8 mouse cellular contexts compared by ENCODE assay signal in genomic region chr8:84846094-84846721, GRCm38 (mm10). TPM values are rescaled to one million over a fixed set of nuclear protein-coding genes. Genes with fewer than 3 reads are reported as not detected.
A peak's percentile ranks its signal among the peaks of the same experiment; 100 is the strongest.
DNase-seq lines count a peak whose midpoint lies in the region; ATAC-seq lines count a peak whose summit lies in the region.

No protein-coding gene starts in this region.

- no peak for DNase-seq in heart, postnatal 4 days
- DNase-seq in embryonic facial prominence, embryonic 11.5 days (ENCODE audit: low spot score), result peak; percentile 50
- DNase-seq in induced T-regulatory cell, adult 2 months (ENCODE audit: low read depth), result peak; percentile 77
- no peak for DNase-seq in MN1 (ENCODE audit: low spot score)
- DNase-seq in testis, postnatal 10 days (ENCODE audit: low spot score), result no peak

- H3K4me1 ChIP-seq in heart, embryonic 12.5 days (replicated peaks), result peaks cover 28% of the 10 kb centered on the region
- H3K4me1 ChIP-seq in embryonic facial prominence, embryonic 11.5 days (ENCODE audit: control insufficient read depth, insufficient read depth, low read length), result peaks cover 4% of the 10 kb centered on the region; the same call in 1 of the 2 replicates
- H3K4me1 ChIP-seq in neural tube, embryonic 12.5 days, result peaks cover 32% of the 10 kb centered on the region

- H3K27me3 ChIP-seq in heart, embryonic 12.5 days (replicated peaks), result no peaks in the 10 kb centered on the region
- H3K27me3 ChIP-seq in embryonic facial prominence, embryonic 11.5 days (ENCODE audit: control insufficient read depth, insufficient read depth, low read length), result no peaks in the 10 kb centered on the region
- no peaks in the 10 kb centered on the region for H3K27me3 ChIP-seq in neural tube, embryonic 12.5 days (replicated peaks)

- peak; percentile 13 for ATAC-seq in heart, embryonic 12.5 days (ENCODE audit: insufficient number of reproducible peaks, low FRiP score)
- peak; percentile 4 for ATAC-seq in CD4-positive, CD25-positive, alpha-beta regulatory T cell, adult 4 months
- no peak; the same call in 1 of the 2 replicates for ATAC-seq in embryonic facial prominence, embryonic 11.5 days (replicated peaks; ENCODE audit: insufficient number of reproducible peaks, low FRiP score, low TSS enrichment, low read depth)
- peak; percentile 55 for ATAC-seq in neural tube, embryonic 12.5 days (ENCODE audit: low FRiP score, low read depth)

- peak overlapping the region; percentile 96 for H3K9ac ChIP-seq in heart, embryonic 12.5 days
- peak overlapping the region; percentile 94 for H3K9ac ChIP-seq in embryonic facial prominence, embryonic 11.5 days (replicated peaks; ENCODE audit: low read length)
- H3K9ac ChIP-seq in neural tube, embryonic 12.5 days, result peak overlapping the region; percentile 85

- peak overlapping the region; percentile 81 for H3K27ac ChIP-seq in heart, embryonic 12.5 days (ENCODE audit: poor library complexity, severe bottlenecking)
- H3K27ac ChIP-seq in embryonic facial prominence, embryonic 11.5 days (replicated peaks; ENCODE audit: low read depth, low read length), result peak overlapping the region; percentile 85
- peak overlapping the region; percentile 68; the same call in 1 of the 2 replicates for H3K27ac ChIP-seq in neural tube, embryonic 12.5 days

- no peaks in the 10 kb centered on the region for H3K9me3 ChIP-seq in heart, embryonic 12.5 days (replicated peaks)
- H3K9me3 ChIP-seq in embryonic facial prominence, embryonic 11.5 days (replicated peaks; ENCODE audit: control insufficient read depth, low read length), result no peaks in the 10 kb centered on the region
- no peaks in the 10 kb centered on the region for H3K9me3 ChIP-seq in neural tube, embryonic 12.5 days

- WGBS in heart, embryonic 12.5 days, result 0% methylated on average over 30 of the region's 30 CpGs
- WGBS in embryonic facial prominence, embryonic 11.5 days, result 0% methylated on average over 30 of the region's 30 CpGs
- WGBS in neural tube, embryonic 12.5 days, result 1% methylated on average over 30 of the region's 30 CpGs

- H3K4me3 ChIP-seq in heart, embryonic 12.5 days, result peak overlapping the region; percentile 91
- peak overlapping the region; percentile 85 for H3K4me3 ChIP-seq in embryonic facial prominence, embryonic 11.5 days (ENCODE audit: low read depth, low read length)
- H3K4me3 ChIP-seq in neural tube, embryonic 12.5 days, result peak overlapping the region; percentile 94

- peaks cover 41% of the 10 kb centered on the region for H3K36me3 ChIP-seq in heart, embryonic 12.5 days
- peaks cover 26% of the 10 kb centered on the region for H3K36me3 ChIP-seq in embryonic facial prominence, embryonic 11.5 days (replicated peaks; ENCODE audit: control insufficient read depth, insufficient read depth, low read depth, low read length)
- peaks cover 38% of the 10 kb centered on the region for H3K36me3 ChIP-seq in neural tube, embryonic 12.5 days

- peak overlapping the region; percentile 72 for H3K4me2 ChIP-seq in heart, embryonic 12.5 days
- peak overlapping the region; percentile 69 for H3K4me2 ChIP-seq in embryonic facial prominence, embryonic 11.5 days (ENCODE audit: low read depth, low read length)
- peak overlapping the region; percentile 86 for H3K4me2 ChIP-seq in neural tube, embryonic 12.5 days (replicated peaks)

RNA-seq across cellular contexts. Expression of gene Calr, which starts 0.5 kb away (rescaled TPM):
- polyA plus RNA-seq in heart, embryonic 12.5 days (2016; fragmentation: Nextera tagmentation; extraction: Ambion mirVana), result 747 and 767 TPM in 2 replicates
- 100 to 1,000 TPM; 320 to 358 TPM for total RNA-seq in heart, postnatal 4 days (2021)
- polyA plus RNA-seq in CD4-positive, CD25-positive, alpha-beta regulatory T cell, adult 4 months (2017; shearing (Covaris generic)), result 100 to 1,000 TPM; 250 to 281 TPM
- 815 and 826 TPM in 2 replicates for polyA plus RNA-seq in embryonic facial prominence, embryonic 11.5 days (2014; fragmentation: Nextera tagmentation; extraction: Ambion mirVana)
- polyA plus RNA-seq in neural tube, embryonic 12.5 days (2016; fragmentation: Nextera tagmentation; extraction: Ambion mirVana), result 753 and 769 TPM in 2 replicates

RNA-seq across cellular contexts. Expression of gene Rad23a, which starts 5.7 kb away (rescaled TPM):
- polyA plus RNA-seq in heart, embryonic 12.5 days (2016; fragmentation: Nextera tagmentation; extraction: Ambion mirVana), result 129 and 131 TPM in 2 replicates
- 10 to 100 TPM; 90.9 to 91.8 TPM for total RNA-seq in heart, postnatal 4 days (2021)
- polyA plus RNA-seq in CD4-positive, CD25-positive, alpha-beta regulatory T cell, adult 4 months (2017; shearing (Covaris generic)), result 100 to 1,000 TPM; 139 to 160 TPM
- 79.6 and 88.2 TPM in 2 replicates for polyA plus RNA-seq in embryonic facial prominence, embryonic 11.5 days (2014; fragmentation: Nextera tagmentation; extraction: Ambion mirVana)
- 89.7 and 94.8 TPM in 2 replicates for polyA plus RNA-seq in neural tube, embryonic 12.5 days (2016; fragmentation: Nextera tagmentation; extraction: Ambion mirVana)

RNA-seq across cellular contexts. Expression of gene Farsa, which starts 10.6 kb away (rescaled TPM):
- polyA plus RNA-seq in heart, embryonic 12.5 days (2016; fragmentation: Nextera tagmentation; extraction: Ambion mirVana), result 53.6 and 59.2 TPM in 2 replicates
- 10 to 100 TPM; 36.3 to 37.0 TPM for total RNA-seq in heart, postnatal 4 days (2021)
- polyA plus RNA-seq in CD4-positive, CD25-positive, alpha-beta regulatory T cell, adult 4 months (2017; shearing (Covaris generic)), result 100 to 1,000 TPM in 1 of 2 experiments, 10 to 100 TPM in 1; 67.4 to 122 TPM
- 73.0 and 85.7 TPM in 2 replicates for polyA plus RNA-seq in embryonic facial prominence, embryonic 11.5 days (2014; fragmentation: Nextera tagmentation; extraction: Ambion mirVana)
- polyA plus RNA-seq in neural tube, embryonic 12.5 days (2016; fragmentation: Nextera tagmentation; extraction: Ambion mirVana), result 108 and 110 TPM in 2 replicates

RNA-seq across cellular contexts. Expression of gene Gadd45gip1, which starts 14.9 kb away (rescaled TPM):
- 50.9 and 52.1 TPM in 2 replicates for polyA plus RNA-seq in heart, embryonic 12.5 days (2016; fragmentation: Nextera tagmentation; extraction: Ambion mirVana)
- 10 to 100 TPM; 24.2 to 26.2 TPM for total RNA-seq in heart, postnatal 4 days (2021)
- 10 to 100 TPM; 14.3 to 16.4 TPM for polyA plus RNA-seq in CD4-positive, CD25-positive, alpha-beta regulatory T cell, adult 4 months (2017; shearing (Covaris generic))
- 41.5 and 42.3 TPM in 2 replicates for polyA plus RNA-seq in embryonic facial prominence, embryonic 11.5 days (2014; fragmentation: Nextera tagmentation; extraction: Ambion mirVana)
- polyA plus RNA-seq in neural tube, embryonic 12.5 days (2016; fragmentation: Nextera tagmentation; extraction: Ambion mirVana), result 39.7 and 40.1 TPM in 2 replicates

RNA-seq across cellular contexts. Expression of gene Dand5, which starts 23.6 kb away (rescaled TPM):
- polyA plus RNA-seq in heart, embryonic 12.5 days (2016; fragmentation: Nextera tagmentation; extraction: Ambion mirVana), result 4.6 and 6.2 TPM in 2 replicates
- 1 to 10 TPM; 3.4 to 3.6 TPM for total RNA-seq in heart, postnatal 4 days (2021)
- polyA plus RNA-seq in CD4-positive, CD25-positive, alpha-beta regulatory T cell, adult 4 months (2017; shearing (Covaris generic)), result 1 to 10 TPM; 4.9 to 7.6 TPM
- polyA plus RNA-seq in embryonic facial prominence, embryonic 11.5 days (2014; fragmentation: Nextera tagmentation; extraction: Ambion mirVana), result 3.6 and 3.8 TPM in 2 replicates
- 6.5 and 8.3 TPM in 2 replicates for polyA plus RNA-seq in neural tube, embryonic 12.5 days (2016; fragmentation: Nextera tagmentation; extraction: Ambion mirVana)

Comparison
In these comparisons a context has a peak if more than half of its experiments do, and no peak if none do; other contexts are left out.
1. DNase-seq: peak in embryonic facial prominence, embryonic 11.5 days (single experiment) and induced T-regulatory cell, adult 2 months (single experiment); none in heart, postnatal 4 days (single experiment), MN1 (single experiment) and testis, postnatal 10 days (single experiment).
2. Peak in every context shown above with its lines, with median percentiles within 50 percentile points of each other: H3K27ac ChIP-seq, H3K4me2 ChIP-seq, H3K4me3 ChIP-seq and H3K9ac ChIP-seq.